Mouse (Mus musculus) myocyte (in vitro differentiated cells): Measurements from ENCODE around the gene Gpbar1. TPM values are rescaled to one million over a fixed set of nuclear protein-coding genes. Genes with fewer than 3 reads are reported as not detected.

ENCODE experiments used
- H3K27me3 ChIP-seq: one replicate; pipeline ENCODE4 v1.6.1; 2011; ENCODE audit not compliant: control insufficient read depth, insufficient read depth, insufficient read length
- H3K36me3 ChIP-seq: one replicate; pipeline ENCODE4 v1.6.1; 2011; ENCODE audit not compliant: control insufficient read depth, insufficient read depth
- H3K4me2 ChIP-seq: one replicate; pipeline ENCODE4 v1.6.1; 2011; ENCODE audit warnings: low read depth, control low read depth
- H3K4me3 ChIP-seq: one replicate; pipeline ENCODE4 v1.5.1; 2011; ENCODE audit warnings: mild to moderate bottlenecking, control low read depth, moderate library complexity
- H3K79me2 ChIP-seq: one replicate; pipeline ENCODE4 v1.6.1; 2011; ENCODE audit not compliant: control insufficient read depth, insufficient read depth
- H3ac ChIP-seq: one replicate; pipeline ENCODE4 v1.6.1; 2011; ENCODE audit not compliant: control insufficient read depth, insufficient read length
- CEBPB ChIP-seq: IDR thresholded peaks from 2 replicates; pipeline ENCODE4 v1.6.1; 2011; ENCODE audit warnings: mild to moderate bottlenecking, moderate library complexity; ENCODE audit not compliant: poor library complexity, insufficient read depth, severe bottlenecking
- E2F4 ChIP-seq: IDR thresholded peaks from one replicate; pipeline ENCODE4 v1.6.1; 2011; ENCODE audit warnings: mild to moderate bottlenecking, control low read depth, moderate library complexity; ENCODE audit not compliant: insufficient read depth
- MAX ChIP-seq: IDR thresholded peaks from one replicate; pipeline ENCODE4 v1.6.1; 2011; ENCODE audit warnings: low read depth, mild to moderate bottlenecking, control low read depth
- MYOD1 ChIP-seq, 3 experiments: IDR thresholded peaks; one replicate each; pipeline ENCODE4 v1.6.1; 2011; ENCODE audit warnings: control low read depth in 2 of 3, low read depth in 2 of 3, mild to moderate bottlenecking in 2 of 3, moderate library complexity in 1 of 3; ENCODE audit not compliant: insufficient read length in 2 of 3, control insufficient read depth in 1 of 3
- MYOG ChIP-seq, 3 experiments: IDR thresholded peaks; one replicate each; pipeline ENCODE4 v1.6.1; 2011; ENCODE audit warnings: control low read depth in 2 of 3, low read depth in 2 of 3, mild to moderate bottlenecking in 2 of 3; ENCODE audit not compliant: insufficient read length in 2 of 3, control insufficient read depth in 1 of 3, insufficient read depth in 1 of 3
- POLR2A ChIP-seq: IDR thresholded peaks from one replicate; pipeline ENCODE4 v1.6.1; 2011; ENCODE audit warnings: low read depth, mild to moderate bottlenecking, control low read depth, moderate library complexity; ENCODE audit not compliant: insufficient read length
- POLR2AphosphoS2 ChIP-seq: IDR thresholded peaks from one replicate; pipeline ENCODE4 v1.6.1; 2011; ENCODE audit warnings: low read depth, control low read depth; ENCODE audit not compliant: insufficient read length
- REST ChIP-seq: IDR thresholded peaks from one replicate; pipeline ENCODE4 v1.6.1; 2011; ENCODE audit warnings: mild to moderate bottlenecking, control low read depth, moderate library complexity; ENCODE audit not compliant: insufficient read depth, insufficient read length
- SRF ChIP-seq: IDR thresholded peaks from one replicate; pipeline ENCODE4 v1.6.1; 2011; ENCODE audit warnings: low read depth; ENCODE audit not compliant: control insufficient read depth, insufficient read length
- TCF12 ChIP-seq: IDR thresholded peaks from one replicate; pipeline ENCODE4 v1.6.1; 2011; ENCODE audit warnings: mild to moderate bottlenecking, control low read depth; ENCODE audit not compliant: poor library complexity, insufficient read depth, severe bottlenecking
- TCF3 ChIP-seq: IDR thresholded peaks from one replicate; pipeline ENCODE4 v1.6.1; 2011; ENCODE audit warnings: low read depth, control low read depth; ENCODE audit not compliant: insufficient read length
- USF1 ChIP-seq: IDR thresholded peaks from one replicate; pipeline ENCODE4 v1.6.1; 2011; ENCODE audit warnings: low read depth, mild to moderate bottlenecking, control low read depth, moderate library complexity
- polyA plus RNA-seq: library from polyadenylated mRNA; unstranded; fragments of >200 nt; fragmentation: generic; extraction: Trizol; gene quantifications from one replicate; pipeline ENCODE4 v1.2.1, GENCODE M21; 2012; ENCODE audit warnings: missing spikeins

The Gpbar1 gene
- polyA plus RNA-seq, 1 experiment, result 0.14 TPM

- TF ChIP-seq USF1, result no peak
- no peak for TF ChIP-seq CEBPB
- Histone ChIP-seq H3ac (no peak overlapping the region), H3K36me3 (no peaks in the 10 kb centered on the region), H3K4me2 (peak overlapping the region; percentile 92), H3K79me2 (peaks cover 93% of the 10 kb centered on the region), H3K27me3 (no peaks in the 10 kb centered on the region), H3K4me3 (no peak overlapping the region)
Observed at GRCm38 (mm10) chr1:74240832-74241231, 37.5 kb upstream of the Gpbar1 start.

GRCm38 (mm10) chr1:74245525-74245924 is 32.8 kb upstream of the Gpbar1 start:
- Histone ChIP-seq H3K27me3 (no peaks in the 10 kb centered on the region), H3K36me3 (no peaks in the 10 kb centered on the region), H3K79me2 (peaks cover 76% of the 10 kb centered on the region), H3ac (no peak overlapping the region), H3K4me3 (no peak overlapping the region), H3K4me2 (no peak overlapping the region)
- TF ChIP-seq MYOG (IDR thresholded peaks at IDR 0.05; ENCODE audit: control insufficient read depth in 1 of 3, insufficient read depth in 1 of 3, insufficient read length in 2 of 3, low read depth in 2 of 3) (no peak), TCF3 (no peak), TCF12 (no peak), USF1 (no peak), MYOD1 (IDR thresholded peaks at IDR 0.05; ENCODE audit: control insufficient read depth in 1 of 3, insufficient read length in 2 of 3, low read depth in 2 of 3) (no peak), SRF (no peak), POLR2A (no peak), POLR2AphosphoS2 (no peak)

- H3K79me2 ChIP-seq, result peaks cover 64% of the 10 kb centered on the region
- no peaks in the 10 kb centered on the region for H3K27me3 ChIP-seq
- H3ac ChIP-seq, result no peak overlapping the region
- H3K4me2 ChIP-seq, result peak overlapping the region; percentile 90
- no peak overlapping the region for H3K4me3 ChIP-seq
- peaks cover 30% of the 10 kb centered on the region for H3K36me3 ChIP-seq
- TF ChIP-seq MYOG (IDR thresholded peaks at IDR 0.05; ENCODE audit: control insufficient read depth in 1 of 3, insufficient read depth in 1 of 3, insufficient read length in 2 of 3, low read depth in 2 of 3) (peak in 2 of 3 experiments; percentile 9 to 26), CEBPB (no peak), MYOD1 (IDR thresholded peaks at IDR 0.05; ENCODE audit: control insufficient read depth in 1 of 3, insufficient read length in 2 of 3, low read depth in 2 of 3) (peak in 2 of 3 experiments; percentile 59 to 77), TCF12 (no peak), E2F4 (no peak), USF1 (no peak), POLR2A (peak; percentile 32), SRF (peak; percentile 98), REST (no peak), POLR2AphosphoS2 (no peak)
Observed at GRCm38 (mm10) chr1:74248799-74249198, 29.6 kb upstream of the Gpbar1 start.

- Histone ChIP-seq H3K79me2 (peaks cover 57% of the 10 kb centered on the region), H3K4me3 (no peak overlapping the region), H3ac (no peak overlapping the region), H3K27me3 (no peaks in the 10 kb centered on the region), H3K36me3 (peaks cover 36% of the 10 kb centered on the region), H3K4me2 (peak overlapping the region; percentile 90)
- TF ChIP-seq POLR2A, result no peak
- TF ChIP-seq REST, result no peak
- peak in 2 of 3 experiments; percentile 62 to 84 for TF ChIP-seq MYOD1 (IDR thresholded peaks at IDR 0.05; ENCODE audit: control insufficient read depth in 1 of 3, insufficient read length in 2 of 3, low read depth in 2 of 3)
- no peak for TF ChIP-seq E2F4
- peak in 2 of 3 experiments; percentile 25 to 69 for TF ChIP-seq MYOG (IDR thresholded peaks at IDR 0.05; ENCODE audit: control insufficient read depth in 1 of 3, insufficient read depth in 1 of 3, insufficient read length in 2 of 3, low read depth in 2 of 3)
- no peak for TF ChIP-seq POLR2AphosphoS2
Observed at GRCm38 (mm10) chr1:74249331-74249980, 28.9 kb upstream of the Gpbar1 start.

- Histone ChIP-seq H3K79me2 (peaks cover 51% of the 10 kb centered on the region), H3ac (no peak overlapping the region), H3K4me3 (no peak overlapping the region), H3K4me2 (peak overlapping the region; percentile 90), H3K27me3 (no peaks in the 10 kb centered on the region), H3K36me3 (peaks cover 43% of the 10 kb centered on the region)
- no peak for TF ChIP-seq CEBPB
- TF ChIP-seq TCF3, result no peak
- TF ChIP-seq USF1, result no peak
- no peak for TF ChIP-seq POLR2AphosphoS2
- TF ChIP-seq TCF12, result no peak
- no peak for TF ChIP-seq MYOD1 (IDR thresholded peaks at IDR 0.05; ENCODE audit: control insufficient read depth in 1 of 3, insufficient read length in 2 of 3, low read depth in 2 of 3)
- no peak for TF ChIP-seq SRF
- TF ChIP-seq REST, result no peak
- no peak for TF ChIP-seq POLR2A
- TF ChIP-seq MAX, result no peak
- TF ChIP-seq E2F4, result no peak
- no peak for TF ChIP-seq MYOG (IDR thresholded peaks at IDR 0.05; ENCODE audit: control insufficient read depth in 1 of 3, insufficient read depth in 1 of 3, insufficient read length in 2 of 3, low read depth in 2 of 3)
Observed at GRCm38 (mm10) chr1:74250096-74250495, 28.3 kb upstream of the Gpbar1 start.
